Comparison of ENCODE assay signal across 9 mouse cellular contexts in genomic region chr7:65737286-65738040, GRCm38 (mm10). TPM values are rescaled to one million over a fixed set of nuclear protein-coding genes. Genes with fewer than 3 reads are reported as not detected.
DNase-seq lines count a peak whose midpoint lies in the region; TF ChIP-seq lines count a peak whose summit lies in the region.
"Had no signal": no experiment of that assay in that cellular context is flagged by ENCODE, and none has a peak within 500 bp of the region (broad histone marks: within the 10 kb centered on the region; RNA-seq: fewer than 3 reads in every experiment).

No protein-coding gene starts in this region.

- DNase-seq in urinary bladder, postnatal 25 days (ENCODE audit: low spot score) = peak; percentile 26
- DNase-seq in urinary bladder, postnatal 10 days (ENCODE audit: low spot score) = no peak
- DNase-seq in gastrocnemius, postnatal 25 days = peak; percentile 24
- DNase-seq in lung, adult 2 months = peak; percentile 37
- no peak for DNase-seq in thymus, adult 2 months
- DNase-seq in cerebellum, adult 9-10 months = no peak
- DNase-seq in forebrain, embryonic 10.5 days (ENCODE audit: extremely low spot score, low spot score) = no peak

- no peak overlapping the region for H3K27ac ChIP-seq in thymus, adult 2 months (ENCODE audit: control insufficient read depth, insufficient read depth, low read length)
- no peak overlapping the region for H3K27ac ChIP-seq in forebrain, embryonic 10.5 days
- H3K27ac ChIP-seq: limb, embryonic 13.5 days had no signal

- H3K4me1 ChIP-seq in lung, adult 2 months (ENCODE audit: control insufficient read depth, insufficient read depth, low read length) = no peaks in the 10 kb centered on the region
- H3K4me1 ChIP-seq in thymus, adult 2 months (replicated peaks; ENCODE audit: control insufficient read depth, insufficient read depth, low read length) = no peaks in the 10 kb centered on the region
- H3K4me1 ChIP-seq in forebrain, embryonic 10.5 days = no peaks in the 10 kb centered on the region

- TF ChIP-seq POLR2A in lung, adult 2 months (IDR thresholded peaks at IDR 0.05; ENCODE audit: borderline replicate concordance, extremely low read depth, low read depth, low read length) = no peak
- TF ChIP-seq POLR2A in thymus, adult 2 months (IDR thresholded peaks at IDR 0.05; ENCODE audit: control insufficient read depth, extremely low read depth, insufficient read depth, low read length, poor library complexity) = no peak

- H3K27me3 ChIP-seq in thymus, adult 2 months (ENCODE audit: control insufficient read depth, insufficient read depth, low read length) = no peaks in the 10 kb centered on the region
- H3K27me3 ChIP-seq in forebrain, embryonic 10.5 days (ENCODE audit: poor library complexity, severe bottlenecking) = no peaks in the 10 kb centered on the region
- H3K27me3 ChIP-seq: limb, embryonic 13.5 days had no signal

- H3K36me3 ChIP-seq in thymus, adult 2 months (ENCODE audit: control insufficient read depth, insufficient read depth, low read length) = no peaks in the 10 kb centered on the region
- no peaks in the 10 kb centered on the region for H3K36me3 ChIP-seq in forebrain, embryonic 10.5 days (replicated peaks)
- H3K36me3 ChIP-seq: limb, embryonic 13.5 days had no signal

- 49% methylated on average over 12 of the region's 12 CpGs for whole genome bisulfite sequencing in lung, adult 2 months
- WGBS in thymus, adult 2 months = 87% methylated on average over 12 of the region's 12 CpGs
- 84% methylated on average over 12 of the region's 12 CpGs for WGBS in forebrain, embryonic 10.5 days

- TF ChIP-seq CTCF in lung, adult 2 months (IDR thresholded peaks at IDR 0.05; ENCODE audit: insufficient read depth, low read length) = no peak
- TF ChIP-seq CTCF in thymus, adult 2 months (IDR thresholded peaks at IDR 0.05; ENCODE audit: borderline replicate concordance, control insufficient read depth, extremely low read depth, insufficient read depth, low read length, poor library complexity) = no peak

- no peaks in the 10 kb centered on the region for H3K9me3 ChIP-seq in forebrain, embryonic 10.5 days
- H3K9me3 ChIP-seq: limb, embryonic 13.5 days had no signal

- no peak overlapping the region for H3K4me3 ChIP-seq in lung, adult 2 months (replicated peaks; ENCODE audit: extremely low read depth, low read depth, low read length)
- no peak overlapping the region for H3K4me3 ChIP-seq in thymus, adult 2 months (ENCODE audit: control insufficient read depth, insufficient read depth, low read length)
- H3K4me3 ChIP-seq in forebrain, embryonic 10.5 days = no peak overlapping the region
- H3K4me3 ChIP-seq: erythroblast, embryonic 14.5 days; limb, embryonic 13.5 days had no signal

RNA-seq across cellular contexts. Expression of gene Tm2d3, which starts 46.5 kb away (rescaled TPM):
- total RNA-seq in gastrocnemius, postnatal 25 days (2021) = 10 to 100 TPM; 13.2 to 17.1 TPM
- polyA plus RNA-seq in lung, adult 2 months (2012; rRNA removed) = 85.5 and 92.1 TPM in 2 replicates
- 104 and 117 TPM in 2 replicates for polyA plus RNA-seq in thymus, adult 2 months (2012; rRNA removed)
- 77.9 and 80.0 TPM in 2 replicates for polyA plus RNA-seq in forebrain, embryonic 10.5 days (2016; fragmentation: Nextera tagmentation; extraction: Ambion mirVana)

Comparison
In these comparisons a context has a peak if more than half of its experiments do, and no peak if none do; other contexts are left out.
1. DNase-seq: peak in urinary bladder, postnatal 25 days (single experiment), gastrocnemius, postnatal 25 days (single experiment) and lung, adult 2 months (single experiment); none in urinary bladder, postnatal 10 days (single experiment), thymus, adult 2 months (single experiment), cerebellum, adult 9-10 months (single experiment) and forebrain, embryonic 10.5 days (single experiment).